Mouse (Mus musculus) left cerebral cortex, postnatal 36 days (tissue): ENCODE measurements around the gene Pigb. TPM values are rescaled to one million over a fixed set of nuclear protein-coding genes. Genes with fewer than 3 reads are reported as not detected.

ENCODE experiments used
- microRNA-seq: library from miRNA; unstranded; fragments of <30 nt; microRNA quantifications from one replicate; pipeline ENCODE4 v1.2.0, GENCODE M21; 2022
- total RNA-seq, 2 experiments: library from RNA; stranded (reverse); gene quantifications; 2 replicates each; pipeline ENCODE4 v1.2.3; 2021

Pigb gene
- total RNA-seq, 2 experiments from 2014 or later, result 14.3 to 15.7 TPM

Small RNAs within 50 kb of the gene (microRNA-seq; reads per million reads assigned to microRNA genes)
- gene Gm27353, result not detected

Other genes starting within 250 kb of the Pigb start
- 1 to 10 TPM in 1 of 2 experiments, under 1 TPM in 1; 0.96 to 1.4 TPM for gene Prtg, start 233.5 kb downstream of the Pigb start, total RNA-seq
- 10 to 100 TPM; 14.3 to 17.2 TPM for gene Pygo1, start 114.7 kb downstream of the Pigb start, total RNA-seq
- gene Dyx1c1, start 81.6 kb downstream of the Pigb start, total RNA-seq, result 1 to 10 TPM; 1.6 to 2.6 TPM
- gene Gm44503, start 81.5 kb downstream of the Pigb start, total RNA-seq, result not detected
- 10 to 100 TPM in 1 of 2 experiments, 1 to 10 TPM in 1; 9.6 to 10.1 TPM for gene Ccpg1os, start 55.0 kb downstream of the Pigb start, total RNA-seq
- gene Ccpg1, start 54.9 kb downstream of the Pigb start, total RNA-seq, result 100 to 1,000 TPM in 1 of 2 experiments, 10 to 100 TPM in 1; 97.2 to 125 TPM
- gene Rab27a, start 4.5 kb upstream of the Pigb start, total RNA-seq, result 1 to 10 TPM; 4.8 to 9.8 TPM
- gene Khdc3, start 61.5 kb upstream of the Pigb start, total RNA-seq, result 1 to 10 TPM in 1 of 2 experiments, under 1 TPM in 1; 0.96 to 3.2 TPM
- gene Gm20509, start 62.1 kb upstream of the Pigb start, total RNA-seq, result not detected
- 10 to 100 TPM; 56.2 to 56.8 TPM for gene Rsl24d1, start 73.0 kb upstream of the Pigb start, total RNA-seq